Mouse (Mus musculus): Measurements from ENCODE around the gene Gm20696. TPM values are rescaled to one million over a fixed set of nuclear protein-coding genes. Genes with fewer than 3 reads are reported as not detected.

Gm20696 gene
- polyA plus RNA-seq, 1 experiment from 2014 or later = 2.6 TPM

DNA sequence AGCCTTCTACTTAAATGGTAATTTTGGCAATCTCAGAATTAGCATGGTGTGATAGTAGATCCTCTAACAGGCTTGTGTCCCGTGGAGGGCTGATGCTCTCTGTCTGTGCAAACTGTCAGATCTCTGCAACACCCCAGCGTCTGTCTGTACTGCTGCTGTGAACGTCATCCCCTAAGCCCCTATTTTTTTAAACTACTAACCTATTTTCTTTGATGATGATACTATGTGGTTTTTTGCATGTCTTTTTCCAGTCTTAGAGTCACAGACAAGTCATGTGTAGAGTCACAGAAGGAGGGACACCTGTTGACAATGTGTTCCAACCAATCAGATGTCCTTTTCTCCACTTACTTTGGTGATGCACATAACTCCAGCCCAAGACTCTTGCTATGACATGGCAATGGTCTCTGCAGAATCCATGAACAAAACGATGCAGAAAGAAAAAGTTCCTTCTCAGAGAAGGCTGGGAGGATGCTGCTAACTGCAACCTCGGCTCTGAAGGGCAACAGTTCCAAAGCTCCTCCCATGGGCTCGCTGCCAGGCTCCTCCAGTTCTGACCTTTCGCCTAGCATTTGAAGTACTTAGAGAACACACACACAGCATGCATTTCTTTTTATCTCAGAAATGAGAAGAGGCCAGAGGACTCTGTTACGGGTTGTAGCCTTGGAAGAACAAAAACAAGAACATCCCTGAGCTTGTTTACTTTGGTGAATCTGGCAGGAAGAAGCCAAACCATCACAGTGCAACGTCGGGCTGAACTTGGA lies 23.0 kb downstream of the Gm20696 start:
- 24% methylated on average over 10 of the region's 10 CpGs for WGBS
- Histone ChIP-seq H3K4me2 (peak overlapping the region; percentile 33), H3K4me3 (no peak overlapping the region), H3K27ac (ENCODE audit: poor library complexity, severe bottlenecking) (peak overlapping the region; percentile 77), H3K27me3 (replicated peaks) (no peaks in the 10 kb centered on the region), H3K4me1 (replicated peaks) (peaks cover 28% of the 10 kb centered on the region), H3K9ac (no peak overlapping the region), H3K36me3 (0 out of 2 replicates have a peak, but pooled peaks cover 3% of the 10 kb centered on the region), H3K9me3 (replicated peaks) (no peaks in the 10 kb centered on the region; the same call in 1 of the 2 replicates)
- ATAC-seq (ENCODE audit: insufficient number of reproducible peaks, low FRiP score) = no peak; the same call in 1 of the 2 replicates

DNA sequence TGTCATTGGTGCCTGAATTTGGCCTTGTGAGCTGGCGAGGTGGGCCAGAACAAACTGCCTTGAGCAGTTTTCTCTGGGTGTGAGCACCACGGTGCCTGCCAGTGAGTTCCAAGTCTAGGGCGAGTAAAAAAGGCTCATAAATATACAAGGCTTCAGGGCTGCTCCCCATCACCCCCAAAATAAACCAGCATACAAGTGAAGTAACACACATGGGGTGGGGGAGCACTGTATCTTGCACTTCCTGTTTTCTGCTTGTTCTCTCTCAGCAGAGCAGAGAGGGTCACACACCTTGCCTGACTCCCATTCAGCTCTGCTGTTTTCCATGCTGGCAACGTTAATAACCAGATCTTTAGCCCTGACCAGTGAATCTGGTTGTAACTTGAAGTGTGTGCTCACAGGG lies 29.1 kb downstream of the Gm20696 start:
- Histone ChIP-seq H3K4me1 (replicated peaks) (no peaks in the 10 kb centered on the region), H3K27ac (ENCODE audit: poor library complexity, severe bottlenecking) (no peak overlapping the region), H3K4me2 (no peak overlapping the region), H3K4me3 (no peak overlapping the region), H3K27me3 (replicated peaks) (no peaks in the 10 kb centered on the region; the same call in 1 of the 2 replicates), H3K9ac (no peak overlapping the region), H3K36me3 (peaks cover 2% of the 10 kb centered on the region; the same call in 1 of the 2 replicates), H3K9me3 (replicated peaks) (no peaks in the 10 kb centered on the region)
- ATAC-seq (ENCODE audit: insufficient number of reproducible peaks, low FRiP score) = no peak
- WGBS = 82% methylated on average over 4 of the region's 4 CpGs

DNA sequence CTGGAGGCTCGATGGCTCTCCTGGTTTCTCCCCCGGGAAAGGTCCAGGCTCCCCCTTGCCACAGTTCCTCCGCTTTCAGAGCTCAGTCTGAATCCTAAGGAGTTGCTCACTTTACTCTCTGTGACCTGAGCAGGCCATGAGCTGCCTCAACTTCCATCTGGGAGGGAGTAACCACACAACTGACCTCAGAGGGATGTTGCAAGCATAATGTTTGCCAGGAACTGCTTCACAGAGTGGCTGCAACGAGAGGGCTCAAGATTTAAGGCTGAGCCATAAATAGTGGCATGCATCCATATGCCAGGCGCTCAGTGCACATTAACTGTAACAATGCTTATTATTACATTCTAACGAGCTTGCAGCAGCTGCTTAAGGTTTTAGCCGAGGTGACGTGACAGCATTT lies 29.8 kb downstream of the Gm20696 start:
- WGBS = 69% methylated on average over 8 of the region's 8 CpGs
- H3K4me2 ChIP-seq = no peak overlapping the region
- no peak for ATAC-seq (ENCODE audit: insufficient number of reproducible peaks, low FRiP score)

DNA sequence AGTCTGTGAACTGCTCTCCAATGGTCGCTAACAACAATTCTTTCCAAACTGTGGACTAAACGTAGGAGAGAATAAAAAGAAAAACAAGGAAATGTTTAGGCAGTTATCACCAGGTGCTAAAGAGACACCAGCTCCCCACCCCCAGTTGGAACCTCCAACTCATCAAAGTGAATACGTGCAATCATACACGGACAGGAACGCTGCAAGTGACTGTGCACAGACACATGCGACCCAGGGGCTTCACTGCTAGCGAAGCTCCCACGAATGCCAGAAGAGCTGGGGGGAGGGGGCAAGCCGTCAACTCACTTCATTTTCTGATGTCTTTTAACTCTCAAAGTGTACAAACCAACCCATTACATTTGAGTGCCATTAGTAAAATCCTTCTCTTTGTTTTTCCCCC lies 30.5 kb downstream of the Gm20696 start:
- Histone ChIP-seq H3K9ac (no peak overlapping the region), H3K4me1 (replicated peaks) (no peaks in the 10 kb centered on the region), H3K9me3 (replicated peaks) (no peaks in the 10 kb centered on the region), H3K4me2 (no peak overlapping the region), H3K36me3 (peaks cover 2% of the 10 kb centered on the region; the same call in 1 of the 2 replicates), H3K27ac (ENCODE audit: poor library complexity, severe bottlenecking) (no peak overlapping the region), H3K27me3 (replicated peaks) (no peaks in the 10 kb centered on the region; the same call in 1 of the 2 replicates), H3K4me3 (no peak overlapping the region)
- WGBS = 73% methylated on average over 9 of the region's 9 CpGs
- ATAC-seq (ENCODE audit: insufficient number of reproducible peaks, low FRiP score) = no peak

More for the DNA sequence above, 29.8 kb downstream of the Gm20696 start:
- no peaks in the 10 kb centered on the region; the same call in 1 of the 2 replicates for H3K27me3 ChIP-seq (replicated peaks)
- H3K9me3 ChIP-seq (replicated peaks) = no peaks in the 10 kb centered on the region
- no peaks in the 10 kb centered on the region for H3K4me1 ChIP-seq (replicated peaks)
- H3K4me3 ChIP-seq = no peak overlapping the region
- H3K36me3 ChIP-seq = peaks cover 2% of the 10 kb centered on the region; the same call in 1 of the 2 replicates
- no peak overlapping the region for H3K9ac ChIP-seq
- H3K27ac ChIP-seq (ENCODE audit: poor library complexity, severe bottlenecking) = no peak overlapping the region

DNA sequence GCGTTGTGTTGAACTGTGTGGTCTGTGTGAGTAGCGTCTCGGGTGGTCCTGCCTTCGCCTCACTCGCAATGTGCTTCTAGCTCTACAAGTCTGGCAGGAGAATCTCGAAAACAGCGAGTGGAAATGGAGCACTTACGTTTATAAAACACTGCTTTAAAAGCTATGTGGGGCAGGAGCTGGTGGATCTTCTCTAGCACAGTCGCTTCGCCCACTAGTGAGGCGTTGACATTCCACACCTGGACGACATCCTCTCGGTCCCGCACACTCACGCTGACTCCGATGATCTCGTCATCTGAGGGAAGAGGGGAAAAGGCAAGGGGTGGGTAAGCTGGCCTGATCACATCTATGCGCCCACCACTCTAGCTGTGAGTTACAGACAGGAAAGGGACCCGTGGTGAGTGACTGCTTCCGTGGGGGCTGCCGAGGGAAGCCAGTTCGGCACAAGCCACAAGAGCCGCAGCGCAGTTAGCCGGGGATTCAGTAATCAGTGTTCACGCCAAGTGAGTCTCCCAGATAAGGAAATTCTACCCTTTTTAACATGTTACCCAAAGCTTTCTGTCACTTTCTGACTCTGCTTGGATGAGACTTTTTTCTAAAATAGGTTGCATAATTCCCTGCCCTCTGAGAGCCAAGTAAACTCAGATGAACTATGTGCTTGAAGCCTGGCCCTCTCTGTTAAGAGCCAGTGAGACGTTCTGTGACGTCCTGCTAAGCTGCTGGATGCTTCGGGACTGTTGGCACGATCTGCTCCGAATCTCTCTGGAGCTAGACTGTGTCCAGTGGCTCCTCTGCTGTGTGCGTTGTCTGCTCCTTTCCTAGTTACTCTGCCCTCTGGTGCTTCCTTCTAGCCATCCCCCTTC lies 34.2 kb downstream of the Gm20696 start:
- WGBS = 66% methylated on average over 32 of the region's 32 CpGs
- peaks cover 2% of the 10 kb centered on the region; the same call in 1 of the 2 replicates for H3K36me3 ChIP-seq
- H3K9me3 ChIP-seq (replicated peaks) = no peaks in the 10 kb centered on the region
- no peaks in the 10 kb centered on the region for H3K4me1 ChIP-seq (replicated peaks)
- H3K27ac ChIP-seq (ENCODE audit: poor library complexity, severe bottlenecking) = no peak overlapping the region
- H3K4me3 ChIP-seq = no peak overlapping the region
- no peak overlapping the region for H3K9ac ChIP-seq
- H3K27me3 ChIP-seq (replicated peaks) = no peaks in the 10 kb centered on the region; the same call in 1 of the 2 replicates
- no peak overlapping the region for H3K4me2 ChIP-seq
- ATAC-seq (ENCODE audit: insufficient number of reproducible peaks, low FRiP score) = no peak

DNA sequence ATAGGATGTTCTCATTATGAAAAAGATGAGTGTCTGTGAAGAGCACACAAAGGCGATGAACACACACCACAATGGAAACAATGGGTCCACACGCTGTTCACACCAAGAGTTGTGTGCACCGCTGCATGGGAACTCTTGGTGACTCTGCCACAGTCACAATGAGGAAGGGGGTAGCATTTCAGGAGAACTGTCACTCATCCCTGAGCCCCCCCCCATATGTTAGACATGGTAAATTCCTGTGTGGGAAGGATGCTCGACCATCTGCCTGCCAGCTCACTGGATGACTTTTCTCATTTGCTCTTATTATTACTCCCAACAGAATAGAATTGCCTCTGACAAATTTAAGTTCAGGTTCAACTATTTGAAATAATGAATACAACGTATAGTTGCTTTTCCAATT lies 35.0 kb downstream of the Gm20696 start:
- no peak overlapping the region for H3K9ac ChIP-seq
- peaks cover 2% of the 10 kb centered on the region; the same call in 1 of the 2 replicates for H3K36me3 ChIP-seq
- no peaks in the 10 kb centered on the region for H3K4me1 ChIP-seq (replicated peaks)
- H3K4me2 ChIP-seq = no peak overlapping the region
- no peaks in the 10 kb centered on the region; the same call in 1 of the 2 replicates for H3K27me3 ChIP-seq (replicated peaks)
- no peaks in the 10 kb centered on the region for H3K9me3 ChIP-seq (replicated peaks)
- H3K4me3 ChIP-seq = no peak overlapping the region
- WGBS = 85% methylated on average over 5 of the region's 5 CpGs
- ATAC-seq (ENCODE audit: insufficient number of reproducible peaks, low FRiP score) = no peak
- no peak overlapping the region for H3K27ac ChIP-seq (ENCODE audit: poor library complexity, severe bottlenecking)

DNA sequence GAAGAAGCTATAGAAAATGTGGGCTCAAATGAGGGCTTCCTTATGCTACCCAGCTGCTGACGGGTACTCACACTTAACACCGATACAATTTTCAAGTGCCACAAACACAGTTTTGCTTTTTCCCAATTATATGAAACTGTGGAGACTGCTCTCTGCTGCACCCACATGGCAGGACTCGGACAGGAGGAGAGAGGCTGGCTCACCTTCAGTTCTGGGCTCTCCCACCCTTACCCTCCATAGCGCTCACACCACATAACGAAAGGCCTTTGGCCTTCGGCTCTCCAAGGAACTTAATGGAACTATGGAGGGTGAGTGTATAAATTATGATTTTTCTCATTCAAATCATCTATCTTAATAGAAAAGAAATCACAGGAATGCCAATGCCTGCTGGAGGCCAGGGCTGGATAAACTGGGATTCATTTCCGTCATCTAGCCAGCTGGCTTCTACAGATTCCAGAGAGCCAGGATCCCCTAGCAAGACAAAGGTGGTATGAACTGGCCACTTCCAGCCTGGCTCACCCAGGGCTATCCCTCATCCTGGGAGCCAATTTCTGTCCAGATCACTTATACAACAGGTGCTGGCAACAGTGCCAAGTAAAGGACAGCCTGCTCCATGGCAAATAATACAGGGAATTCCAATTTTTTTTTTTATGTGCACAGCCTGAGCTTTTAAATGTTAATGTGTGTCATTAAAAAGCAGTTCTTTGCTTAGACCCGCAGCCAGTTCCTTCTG lies 36.7 kb downstream of the Gm20696 start:
- Histone ChIP-seq H3K27me3 (replicated peaks) (no peaks in the 10 kb centered on the region; the same call in 1 of the 2 replicates), H3K4me2 (no peak overlapping the region), H3K27ac (ENCODE audit: poor library complexity, severe bottlenecking) (no peak overlapping the region), H3K9me3 (replicated peaks) (no peaks in the 10 kb centered on the region), H3K36me3 (no peaks in the 10 kb centered on the region), H3K9ac (no peak overlapping the region), H3K4me1 (replicated peaks) (no peaks in the 10 kb centered on the region), H3K4me3 (no peak overlapping the region)
- ATAC-seq (ENCODE audit: insufficient number of reproducible peaks, low FRiP score) = no peak
- WGBS = 80% methylated on average over 8 of the region's 8 CpGs

DNA sequence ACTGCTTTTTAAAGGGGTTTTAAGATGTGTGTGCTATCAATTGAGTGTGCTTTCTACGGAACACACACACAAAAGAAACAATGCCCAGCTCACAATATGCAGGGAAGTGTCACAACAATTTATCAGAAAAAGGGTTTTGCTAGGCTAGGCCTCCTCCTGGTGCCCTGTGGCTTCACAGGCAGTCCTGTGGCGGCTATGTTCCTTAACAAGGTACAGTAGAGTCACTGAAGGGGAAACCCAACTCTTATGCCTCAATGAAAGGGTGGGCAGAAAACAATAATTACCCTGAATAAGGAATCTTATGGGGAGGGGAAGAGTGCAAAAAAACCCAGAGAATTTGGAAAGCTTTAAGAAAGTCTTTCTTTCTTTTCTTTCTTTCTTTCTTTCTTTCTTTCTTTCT lies 40.2 kb downstream of the Gm20696 start:
- 71% methylated on average over 2 of the region's 2 CpGs for WGBS
- no peaks in the 10 kb centered on the region for H3K27me3 ChIP-seq (replicated peaks)
- no peak overlapping the region for H3K27ac ChIP-seq (ENCODE audit: poor library complexity, severe bottlenecking)
- no peak overlapping the region for H3K4me2 ChIP-seq
- no peak for ATAC-seq (ENCODE audit: insufficient number of reproducible peaks, low FRiP score)
- H3K9ac ChIP-seq = no peak overlapping the region
- no peaks in the 10 kb centered on the region for H3K9me3 ChIP-seq (replicated peaks)
- H3K36me3 ChIP-seq = no peaks in the 10 kb centered on the region
- no peak overlapping the region for H3K4me3 ChIP-seq
- peaks cover 5% of the 10 kb centered on the region for H3K4me1 ChIP-seq (replicated peaks)

DNA sequence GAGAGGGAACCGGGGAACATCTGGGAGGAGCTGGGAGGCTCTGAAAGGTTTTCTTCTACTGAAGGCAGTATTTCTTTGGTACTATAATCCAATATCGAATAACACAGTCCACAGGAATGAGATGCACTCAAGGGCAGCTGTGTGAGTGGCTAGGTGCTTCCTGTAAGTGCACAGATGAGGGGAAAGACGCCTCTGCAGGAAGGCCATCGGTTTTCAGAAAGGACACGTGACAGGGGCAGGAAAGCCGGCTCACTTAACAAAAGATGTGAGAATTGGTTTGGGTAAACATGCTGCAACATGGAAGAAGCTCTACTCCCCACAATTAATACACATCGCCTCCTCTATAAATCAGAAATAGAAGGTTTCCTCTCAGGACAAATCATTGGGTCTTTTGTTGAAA lies 40.8 kb downstream of the Gm20696 start:
- H3K4me1 ChIP-seq (replicated peaks) = peaks cover 5% of the 10 kb centered on the region
- no peak overlapping the region for H3K4me3 ChIP-seq
- WGBS = 46% methylated on average over 7 of the region's 7 CpGs
- no peak overlapping the region for H3K27ac ChIP-seq (ENCODE audit: poor library complexity, severe bottlenecking)
- no peaks in the 10 kb centered on the region for H3K9me3 ChIP-seq (replicated peaks)
- no peaks in the 10 kb centered on the region for H3K27me3 ChIP-seq (replicated peaks)
- ATAC-seq (ENCODE audit: insufficient number of reproducible peaks, low FRiP score) = no peak
- no peaks in the 10 kb centered on the region for H3K36me3 ChIP-seq
- no peak overlapping the region for H3K4me2 ChIP-seq
- no peak overlapping the region for H3K9ac ChIP-seq

DNA sequence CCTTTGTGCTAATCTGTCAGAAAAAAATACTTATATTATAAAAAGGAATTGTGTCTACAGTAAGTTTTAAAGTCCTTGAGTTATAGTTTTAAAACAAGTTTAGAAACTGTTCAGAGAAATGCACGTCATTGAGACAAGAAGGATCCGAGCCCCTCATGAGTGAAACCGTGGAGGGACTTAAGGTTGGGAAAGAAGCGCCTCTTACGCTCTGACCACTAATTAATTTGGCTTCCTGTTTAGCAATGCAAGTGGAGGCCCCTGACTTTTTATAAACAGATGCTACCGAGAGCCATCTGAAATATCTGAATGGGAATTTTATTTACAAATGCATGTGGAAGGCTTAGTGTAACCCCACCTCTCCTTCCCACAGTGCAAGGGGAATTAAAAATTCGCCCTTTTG lies 41.3 kb downstream of the Gm20696 start:
- no peaks in the 10 kb centered on the region for H3K9me3 ChIP-seq (replicated peaks)

More for the DNA sequence above, 41.3 kb downstream of the Gm20696 start:
- Histone ChIP-seq H3K9ac (no peak overlapping the region), H3K4me2 (no peak overlapping the region), H3K4me1 (replicated peaks) (peaks cover 5% of the 10 kb centered on the region), H3K27ac (ENCODE audit: poor library complexity, severe bottlenecking) (no peak overlapping the region), H3K27me3 (replicated peaks) (no peaks in the 10 kb centered on the region), H3K4me3 (no peak overlapping the region), H3K36me3 (no peaks in the 10 kb centered on the region)
- 71% methylated on average over 7 of the region's 7 CpGs for WGBS
- no peak for ATAC-seq (ENCODE audit: insufficient number of reproducible peaks, low FRiP score)
